Mouse (Mus musculus): ENCODE measurements at regions not wholly inside any gene's neighbourhood (a gene's known extent, or its start where the extent isn't known, plus 50 kb on each side); places are given as distances from the start of the nearest gene placed in this dataset.

DNA sequence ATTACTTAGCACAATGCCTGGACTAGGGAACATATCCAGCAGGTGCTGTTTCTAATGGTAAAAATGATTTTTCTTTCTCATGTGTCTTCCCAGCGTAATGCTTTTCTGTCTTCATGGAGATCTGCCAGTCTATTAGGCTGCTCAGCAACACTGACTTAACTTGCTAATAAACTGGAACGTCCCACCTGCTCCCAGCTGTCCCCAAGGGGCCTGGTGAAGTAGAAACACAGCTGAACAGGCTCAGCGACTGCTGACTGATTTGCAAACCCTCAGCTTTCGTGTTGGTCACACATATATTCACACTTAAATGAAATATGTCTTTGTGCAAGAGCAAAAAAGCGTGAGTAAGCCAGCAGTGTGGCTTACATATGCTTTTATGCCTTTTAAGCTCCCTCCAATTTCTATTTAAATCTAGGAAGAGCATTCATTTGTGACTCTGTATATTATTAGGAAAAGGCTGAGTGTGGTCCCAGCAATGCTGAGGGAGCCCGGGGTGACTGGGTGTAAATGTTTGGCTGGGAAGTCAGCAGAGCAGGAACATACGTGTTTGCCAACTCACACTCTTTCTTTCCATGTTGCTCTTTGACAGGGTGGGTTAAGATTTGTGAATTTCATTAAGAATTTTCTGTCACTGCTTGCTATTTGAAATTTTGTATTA is 146.7 kb upstream of the Rgmb start:
- TF ChIP-seq CTCF (IDR thresholded peaks at IDR 0.05; ENCODE audit: low read depth) (no peak), EP300 (IDR thresholded peaks at IDR 0.05; ENCODE audit: low read depth) (no peak)
